Mouse (Mus musculus): ENCODE data around the gene Dgcr2.

DNA sequence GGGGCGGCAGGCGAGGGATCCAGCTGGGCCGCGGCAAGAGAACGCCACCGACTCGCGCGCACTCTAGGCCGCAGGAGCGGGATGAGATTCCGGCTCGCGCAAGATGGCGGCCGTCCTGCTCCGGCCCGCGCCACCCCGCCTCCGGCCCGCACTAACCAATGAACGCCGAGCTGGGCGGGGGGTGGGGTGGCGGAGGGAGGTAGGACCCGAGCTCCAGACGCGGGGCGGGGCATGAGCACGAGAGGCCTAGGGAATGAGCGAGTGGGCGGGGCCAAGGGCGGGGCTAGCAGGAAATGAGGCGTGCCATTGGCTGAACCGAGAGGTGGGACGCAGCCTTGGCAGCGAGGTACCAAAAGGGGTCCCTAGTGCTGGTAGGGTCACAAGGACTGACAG lies 6.8 kb downstream of the Dgcr2 start, which contains the start of gene Gm20518:
- TF ChIP-seq CTCF (conservative IDR thresholded peaks at IDR 0.05; ENCODE audit: insufficient read depth, insufficient read length, low read depth, low read length) (no peak), POLR2A (IDR thresholded peaks at IDR 0.05; ENCODE audit: low read depth, low read length) (peak; percentile 62)
